Mouse (Mus musculus) liver, postnatal 0 days (tissue): ENCODE results near the gene Calcr. TPM values are rescaled to one million over a fixed set of nuclear protein-coding genes. Genes with fewer than 3 reads are reported as not detected.

ENCODE experiments used
- ATAC-seq: fragments of 200-750 bp; cut with Nextera tagmentation; 2 replicates; pipeline ENCODE4 v1.8.0; 2017; ENCODE audit warnings: mild to moderate bottlenecking, moderate library complexity
- DNase-seq: peaks from one replicate; pipeline ENCODE4 v3.0.0-alpha.2; 2016
- H3K27ac ChIP-seq: fragments of 300-500 bp; sonication (generic); 2 replicates; pipeline ENCODE4 v1.5.1; 2014; ENCODE audit warnings: antibody characterized with exemption, moderate library complexity, mild to moderate bottlenecking, low read depth
- H3K27me3 ChIP-seq: fragments of 300-500 bp; sonication (generic); 2 replicates; pipeline ENCODE4 v1.6.1; 2014; ENCODE audit warnings: low read length, control low read depth, mixed read lengths; ENCODE audit not compliant: insufficient read depth
- H3K36me3 ChIP-seq: fragments of 300-500 bp; sonication (generic); replicated peaks from 2 replicates; pipeline ENCODE4 v1.6.1; 2014; ENCODE audit warnings: mild to moderate bottlenecking, control low read depth, low read length, moderate library complexity, mixed read lengths; ENCODE audit not compliant: insufficient read depth
- H3K4me1 ChIP-seq: fragments of 300-500 bp; sonication (generic); 2 replicates; pipeline ENCODE4 v1.6.1; 2014; ENCODE audit warnings: antibody characterized with exemption, mild to moderate bottlenecking, control low read depth; ENCODE audit not compliant: insufficient read depth
- H3K4me2 ChIP-seq: fragments of 300-500 bp; sonication (generic); 2 replicates; pipeline ENCODE4 v1.6.1; 2014; ENCODE audit warnings: low read depth, mild to moderate bottlenecking, low read length, moderate library complexity, mixed read lengths
- H3K4me3 ChIP-seq: fragments of 300-500 bp; sonication (generic); 2 replicates; pipeline ENCODE4 v1.5.1; 2014; ENCODE audit warnings: low read depth, low read length
- H3K9ac ChIP-seq: fragments of 300-500 bp; sonication (generic); replicated peaks from 2 replicates; pipeline ENCODE4 v1.6.1; 2014; ENCODE audit warnings: mild to moderate bottlenecking, moderate library complexity
- H3K9me3 ChIP-seq: fragments of 300-500 bp; sonication (generic); 2 replicates; pipeline ENCODE4 v1.6.1; 2016; ENCODE audit warnings: mild to moderate bottlenecking, control low read depth, low read length, mixed read lengths
- CTCF ChIP-seq: sonication (generic); IDR thresholded peaks from 2 replicates; pipeline ENCODE4 v1.5.1; 2016; ENCODE audit warnings: antibody characterized with exemption, low read depth
- EP300 ChIP-seq: IDR thresholded peaks from 2 replicates; pipeline ENCODE4 v1.6.1; 2016; ENCODE audit warnings: antibody characterized with exemption, low read depth, mild to moderate bottlenecking
- WGBS: fragments of 180-500 bp; shearing (Covaris S2); extraction: QIAGEN DNeasy Blood & Tissue Kit; methylation state at CpG from one replicate; pipeline ENCODE4 v1.1.7; 2014; ENCODE audit not compliant: insufficient replicate concordance; 5-methylcytosine and 5-hydroxymethylcytosine counted together
- polyA plus RNA-seq: library from polyadenylated mRNA; unstranded; fragments of >200 nt; fragmentation: Nextera tagmentation; extraction: Ambion mirVana; gene quantifications from 2 replicates; pipeline ENCODE4 v1.2.1, GENCODE M21; 2015

The Calcr gene
- polyA plus RNA-seq, result not detected in 2 replicates

DNA sequence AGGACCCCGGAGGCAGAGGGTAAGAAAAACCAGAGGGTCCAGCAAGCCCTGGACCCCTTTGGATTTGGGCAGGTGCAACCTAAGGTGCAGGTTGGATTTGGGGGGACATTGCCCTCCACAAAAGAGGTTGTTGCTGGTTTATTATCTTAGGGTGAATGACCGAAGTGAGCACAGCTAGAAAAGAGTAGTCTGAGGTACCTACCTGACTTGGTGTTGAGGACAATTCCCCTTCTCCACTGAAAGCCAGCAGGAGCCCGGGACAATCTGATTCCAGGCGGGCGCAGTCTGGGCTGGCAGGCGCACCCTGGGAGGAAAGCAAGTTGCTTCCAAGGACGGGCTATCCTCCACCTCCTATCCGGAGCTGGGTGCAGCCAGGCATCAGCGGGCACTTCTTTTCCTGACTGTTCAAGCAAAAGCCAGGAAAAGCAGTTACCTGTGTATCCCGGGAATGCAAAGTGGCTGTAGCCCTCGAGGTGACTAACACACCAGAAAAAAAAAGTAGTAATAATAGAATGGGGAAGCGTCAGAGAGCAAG, at the start of gene Calcr:
Gene Calcr (minus strand): TSS at position 485 of the 535 bp plus-strand sequence.
- Histone ChIP-seq H3K27me3 (peaks cover 23% of the 10 kb centered on the region), H3K36me3 (no peaks in the 10 kb centered on the region), H3K9ac (no peak within 1 kb of the TSS), H3K4me1 (no peaks in the 10 kb centered on the region), H3K4me2 (peak within 1 kb of the TSS; percentile 44; the same call in 1 of the 2 replicates), H3K9me3 (no peaks in the 10 kb centered on the region), H3K4me3 (peak within 1 kb of the TSS; percentile 19; the same call in 1 of the 2 replicates), H3K27ac (no peak within 1 kb of the TSS)
- DNase-seq, result no peak
- no peak for ATAC-seq
- 4% methylated on average over 12 of the region's 12 CpGs for WGBS
- TF ChIP-seq CTCF (no peak), EP300 (no peak)

DNA sequence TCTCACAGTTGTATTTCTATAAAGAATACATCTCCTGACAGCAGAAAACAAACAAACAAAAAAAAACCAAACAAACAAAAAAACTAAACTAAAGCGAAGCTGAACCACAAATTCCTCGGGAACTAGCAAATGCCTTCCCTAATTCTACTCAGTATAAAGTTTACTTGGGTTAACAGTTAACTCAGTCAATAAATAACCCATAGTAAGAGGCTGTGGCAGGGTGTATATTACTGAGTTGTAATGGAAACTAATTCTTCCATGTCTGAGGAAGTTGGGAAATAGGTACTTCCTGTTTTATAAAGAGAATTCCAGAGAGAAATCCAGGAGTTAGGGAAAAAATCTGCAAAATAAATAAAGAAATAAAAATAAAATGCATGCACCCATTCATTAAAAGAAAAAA, 3.0 kb upstream of the Calcr start:
- no peak for DNase-seq
- 55% methylated on average over 2 of the region's 2 CpGs for WGBS
- TF ChIP-seq CTCF (no peak), EP300 (no peak)

DNA sequence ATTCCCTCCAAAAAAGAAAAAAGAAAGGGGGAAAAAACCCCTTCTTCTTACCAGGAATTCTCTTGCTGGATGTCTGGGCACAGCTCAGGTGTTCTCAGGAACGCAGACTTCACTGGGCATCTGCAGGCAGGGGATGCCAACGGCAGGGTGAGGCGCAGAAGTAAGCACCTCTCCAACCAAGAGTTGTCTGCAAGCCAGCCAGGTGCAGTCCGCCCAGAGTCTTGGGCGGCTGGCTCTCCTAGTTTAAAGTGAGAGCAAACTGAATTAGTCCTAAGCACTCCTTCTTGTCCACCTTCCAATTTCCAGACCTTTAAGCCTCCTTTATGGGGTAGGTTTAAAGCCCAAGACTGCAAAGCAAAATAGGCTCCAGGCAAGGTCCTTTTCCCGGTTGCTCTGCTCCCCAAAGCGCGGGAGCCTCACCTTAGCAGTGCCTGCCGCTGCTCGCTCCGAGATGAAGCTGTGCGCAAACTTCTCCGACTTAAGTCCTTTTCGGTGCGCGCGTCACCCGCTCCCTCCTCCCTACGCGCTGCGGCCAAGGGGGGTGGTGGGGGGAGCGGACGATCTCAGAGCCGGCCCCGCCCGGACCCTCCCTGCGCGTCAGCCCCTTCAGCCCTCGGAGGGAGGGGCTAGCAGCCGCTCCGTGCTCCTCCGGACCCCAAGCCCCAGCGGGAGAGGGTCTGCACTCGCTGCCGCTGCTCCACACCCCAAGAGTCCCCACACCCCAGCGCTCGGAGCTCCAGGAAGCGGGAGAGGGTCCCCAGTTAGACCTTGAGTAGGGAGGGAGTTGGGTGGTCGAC, 1.1 kb downstream of the Calcr start:
- Histone ChIP-seq H3K4me3 (peak overlapping the region; percentile 19; the same call in 1 of the 2 replicates), H3K9ac (no peak overlapping the region), H3K9me3 (no peaks in the 10 kb centered on the region), H3K27me3 (peaks cover 23% of the 10 kb centered on the region), H3K27ac (no peak overlapping the region), H3K36me3 (no peaks in the 10 kb centered on the region), H3K4me2 (peak overlapping the region; percentile 44; the same call in 1 of the 2 replicates), H3K4me1 (no peaks in the 10 kb centered on the region)
- WGBS, result 1% methylated on average over 39 of the region's 39 CpGs
- ATAC-seq (no peak), DNase-seq (peak; percentile 15)
- TF ChIP-seq EP300 (no peak), CTCF (no peak)

More for the DNA sequence above, 3.0 kb upstream of the Calcr start:
- no peaks in the 10 kb centered on the region for H3K36me3 ChIP-seq
- H3K4me3 ChIP-seq, result no peak overlapping the region
- peaks cover 23% of the 10 kb centered on the region for H3K27me3 ChIP-seq
- H3K27ac ChIP-seq, result no peak overlapping the region
- H3K4me2 ChIP-seq, result no peak overlapping the region
- H3K9me3 ChIP-seq, result no peaks in the 10 kb centered on the region
- H3K9ac ChIP-seq, result no peak overlapping the region
- no peak for ATAC-seq
- no peaks in the 10 kb centered on the region for H3K4me1 ChIP-seq

DNA sequence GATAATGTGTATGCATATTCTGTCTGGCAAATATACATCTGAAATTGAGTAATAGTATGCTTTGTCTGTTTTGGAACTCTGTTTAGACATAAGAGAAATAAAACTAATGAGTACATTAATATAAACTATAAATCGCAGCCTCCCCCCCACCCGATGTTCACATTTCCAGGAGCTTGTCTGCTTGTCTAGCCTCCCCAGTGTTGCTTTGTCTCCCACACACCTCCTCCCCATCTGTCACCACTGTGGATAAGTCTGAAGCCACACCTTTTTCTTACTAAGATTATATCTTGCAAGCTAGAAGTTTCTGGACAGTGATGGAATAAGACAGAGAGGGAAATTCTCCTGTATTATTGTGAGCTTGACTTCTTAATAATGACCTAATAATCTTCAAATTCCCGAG, 12.9 kb downstream of the Calcr start:
- WGBS, result 63% methylated on average over 3 of the region's 3 CpGs
- H3K4me2 ChIP-seq, result no peak overlapping the region
- ATAC-seq (no peak), DNase-seq (no peak)
- H3K4me1 ChIP-seq, result no peaks in the 10 kb centered on the region
- no peak overlapping the region for H3K27ac ChIP-seq
- H3K9ac ChIP-seq, result no peak overlapping the region
- no peak overlapping the region for H3K4me3 ChIP-seq
- no peaks in the 10 kb centered on the region for H3K9me3 ChIP-seq
- H3K36me3 ChIP-seq, result no peaks in the 10 kb centered on the region
- H3K27me3 ChIP-seq, result no peaks in the 10 kb centered on the region
- no peak for TF ChIP-seq EP300

DNA sequence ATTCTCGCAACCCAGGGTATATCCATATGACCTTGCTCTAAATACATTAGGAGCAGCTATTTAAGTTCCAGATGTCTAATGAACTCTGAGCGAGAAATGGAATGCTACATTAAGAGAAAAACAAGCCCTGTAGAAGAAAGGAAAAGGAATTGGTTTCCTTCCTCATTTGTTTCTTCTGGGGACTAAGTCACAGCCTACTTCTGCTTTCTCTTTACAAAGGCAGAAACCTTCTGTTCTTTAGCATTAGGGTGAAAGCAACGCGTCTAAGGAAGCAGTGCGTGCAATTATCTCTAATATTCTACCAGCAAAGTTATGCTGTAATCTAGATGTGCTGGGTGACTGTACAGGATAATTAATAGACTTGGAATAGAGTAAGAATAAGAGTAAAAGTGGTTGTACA, 14.9 kb downstream of the Calcr start:
- ATAC-seq (no peak), DNase-seq (no peak)
- no peak overlapping the region for H3K4me3 ChIP-seq
- H3K9ac ChIP-seq, result no peak overlapping the region
- no peaks in the 10 kb centered on the region for H3K36me3 ChIP-seq
- no peaks in the 10 kb centered on the region for H3K9me3 ChIP-seq
- no peaks in the 10 kb centered on the region for H3K27me3 ChIP-seq
- TF ChIP-seq EP300 (no peak), CTCF (no peak)
- H3K4me2 ChIP-seq, result no peak overlapping the region
- H3K27ac ChIP-seq, result no peak overlapping the region
- 42% methylated on average over 5 of the region's 5 CpGs for WGBS
- H3K4me1 ChIP-seq, result no peaks in the 10 kb centered on the region

DNA sequence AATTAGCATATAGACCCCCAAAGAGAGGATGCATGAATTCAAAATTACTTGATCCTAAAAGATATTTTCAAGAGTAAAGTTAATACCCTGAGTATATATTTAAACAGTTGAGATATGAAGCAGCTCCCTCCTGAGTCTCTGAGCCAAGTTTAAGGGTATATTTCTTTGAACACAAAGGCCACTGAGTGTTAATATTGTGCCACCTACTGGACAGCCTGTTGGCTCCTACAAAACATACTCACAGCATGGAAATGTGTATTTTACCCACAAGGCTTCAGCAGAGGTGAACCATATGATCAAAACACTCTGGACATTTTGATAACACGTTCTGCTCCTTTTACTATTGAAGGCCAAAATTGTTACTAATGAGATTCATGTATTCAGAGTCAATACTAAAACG, 19.0 kb downstream of the Calcr start:
- no peak for DNase-seq
- TF ChIP-seq EP300 (no peak), CTCF (peak; percentile 60)
- H3K27ac ChIP-seq, result no peak overlapping the region
- no peaks in the 10 kb centered on the region for H3K4me1 ChIP-seq
- no peak for ATAC-seq
- H3K9ac ChIP-seq, result no peak overlapping the region
- WGBS, result 22% methylated on average over 2 of the region's 2 CpGs
- H3K4me2 ChIP-seq, result no peak overlapping the region
- H3K4me3 ChIP-seq, result no peak overlapping the region
- H3K36me3 ChIP-seq, result no peaks in the 10 kb centered on the region
- no peaks in the 10 kb centered on the region for H3K9me3 ChIP-seq
- no peaks in the 10 kb centered on the region for H3K27me3 ChIP-seq
